Mouse (Mus musculus): Measurements from ENCODE around the gene Tert. TPM values are rescaled to one million over a fixed set of nuclear protein-coding genes. Genes with fewer than 3 reads are reported as not detected.

Tert gene
- total and polyA plus RNA-seq, 3 experiments = 3.8 to 9.8 (median 9.3) TPM

GRCm38 (mm10) chr13:73653266-73653665 lies 26.6 kb downstream of the Tert start:
- TF ChIP-seq KAT2A (IDR thresholded peaks at IDR 0.05; ENCODE audit: insufficient replicate concordance, low read length) = no peak
- no peak for TF ChIP-seq ETS1 (conservative IDR thresholded peaks at IDR 0.05; ENCODE audit: low read depth, low read length)
- no peak for TF ChIP-seq ELF1 (IDR thresholded peaks at IDR 0.05; ENCODE audit: low read depth, low read length)
- TF ChIP-seq ZNF384 (IDR thresholded peaks at IDR 0.05; ENCODE audit: low read depth, low read length) = no peak
- no peak for TF ChIP-seq UBTF (IDR thresholded peaks at IDR 0.05; ENCODE audit: low read depth, low read length)
- TF ChIP-seq PAX5 (IDR thresholded peaks at IDR 0.05; ENCODE audit: low read length) = no peak
- no peak overlapping the region for H3K4me2 ChIP-seq (ENCODE audit: insufficient read depth, low read depth, poor library complexity, severe bottlenecking)
- no peaks in the 10 kb centered on the region for H3K4me1 ChIP-seq (ENCODE audit: control insufficient read depth in 1 of 2, insufficient read depth in 2 of 2)
- dilution Hi-C loops (cut with MboI; ENCODE audit: extremely low pct_ligation_motif_present, extremely low pct_unique_long_range_greater_than_20kb, low sequenced_read_pairs) = no loop called here
- no peak overlapping the region for H3K27ac ChIP-seq (ENCODE audit: insufficient read depth, low read depth)
- no peaks in the 10 kb centered on the region for H3K79me2 ChIP-seq (replicated peaks; ENCODE audit: control insufficient read depth, extremely low read depth, insufficient read depth, poor library complexity, severe bottlenecking)
- H3K36me3 ChIP-seq (replicated peaks in 1 of 2; ENCODE audit: control insufficient read depth in 1 of 2, insufficient read depth in 1 of 2, low read length in 1 of 2) = peaks cover 9 to 19% of the 10 kb centered on the region in 2 experiments
- H3K27me3 ChIP-seq (replicated peaks) = peaks cover 10% of the 10 kb centered on the region
- no peaks in the 10 kb centered on the region for H3K9me3 ChIP-seq (replicated peaks; ENCODE audit: low read length)
- H3K4me3 ChIP-seq (replicated peaks in 1 of 3; ENCODE audit: low read depth in 2 of 3, low read length in 2 of 3, poor library complexity in 1 of 3) = no peak overlapping the region
- in situ Hi-C loops (cut with MboI; ENCODE audit: low pct_ligation_motif_present, low pct_unique_long_range_greater_than_20kb, low sequenced_read_pairs) = no loop called here
- no peak overlapping the region for H3K9ac ChIP-seq (ENCODE audit: insufficient read depth, low read depth)
- DNase-seq (ENCODE audit: extremely low read depth) = no peak

GRCm38 (mm10) chr13:73654976-73655375 lies 28.3 kb downstream of the Tert start:
- dilution Hi-C loops (cut with MboI; ENCODE audit: extremely low pct_ligation_motif_present, extremely low pct_unique_long_range_greater_than_20kb, low sequenced_read_pairs) = no loop called here

GRCm38 (mm10) chr13:73658953-73659352 lies 32.2 kb downstream of the Tert start:
- dilution Hi-C loops (cut with MboI; ENCODE audit: extremely low pct_ligation_motif_present, extremely low pct_unique_long_range_greater_than_20kb, low sequenced_read_pairs) = no loop called here
- TF ChIP-seq ZNF384 (IDR thresholded peaks at IDR 0.05; ENCODE audit: low read depth, low read length) (no peak), HCFC1 (IDR thresholded peaks at IDR 0.05; ENCODE audit: low read depth, low read length) (no peak), SIN3A (IDR thresholded peaks at IDR 0.05; ENCODE audit: low read length) (no peak), MYC (IDR thresholded peaks at IDR 0.05; ENCODE audit: low read depth, low read length) (no peak), CTCF (conservative IDR thresholded peaks at IDR 0.05 in 1 of 2, IDR thresholded peaks at IDR 0.05 in 1 of 2; ENCODE audit: low read depth in 2 of 2, low read length in 2 of 2) (no peak), TBP (conservative IDR thresholded peaks at IDR 0.05; ENCODE audit: low read depth, low read length) (no peak), GABPA (IDR thresholded peaks at IDR 0.05; ENCODE audit: insufficient replicate concordance, low read depth, low read length) (no peak), USF1 (IDR thresholded peaks at IDR 0.05; ENCODE audit: low read depth, low read length) (no peak), NELFE (IDR thresholded peaks at IDR 0.05; ENCODE audit: low read depth, low read length) (no peak), MXI1 (IDR thresholded peaks at IDR 0.05; ENCODE audit: low read depth, low read length) (no peak)
- peaks cover 3% of the 10 kb centered on the region for H3K9me3 ChIP-seq (replicated peaks; ENCODE audit: low read length)
- H3K27me3 ChIP-seq (replicated peaks) = peaks cover 47% of the 10 kb centered on the region
- in situ Hi-C loops (cut with MboI; ENCODE audit: low pct_ligation_motif_present, low pct_unique_long_range_greater_than_20kb, low sequenced_read_pairs) = no loop called here
- no peak for DNase-seq (ENCODE audit: extremely low read depth)
- H3K4me2 ChIP-seq (ENCODE audit: insufficient read depth, low read depth, poor library complexity, severe bottlenecking) = no peak overlapping the region
- no peak overlapping the region for H3K27ac ChIP-seq (ENCODE audit: insufficient read depth, low read depth)
- no peaks in the 10 kb centered on the region for H3K79me2 ChIP-seq (replicated peaks; ENCODE audit: control insufficient read depth, extremely low read depth, insufficient read depth, poor library complexity, severe bottlenecking)
- H3K4me1 ChIP-seq (ENCODE audit: control insufficient read depth in 1 of 2, insufficient read depth in 2 of 2) = no peaks in the 10 kb centered on the region
- no peaks in the 10 kb centered on the region for H3K36me3 ChIP-seq (replicated peaks in 1 of 2; ENCODE audit: control insufficient read depth in 1 of 2, insufficient read depth in 1 of 2, low read length in 1 of 2)
- no peak overlapping the region for H3K4me3 ChIP-seq (replicated peaks in 1 of 3; ENCODE audit: low read depth in 2 of 3, low read length in 2 of 3, poor library complexity in 1 of 3)
- H3K9ac ChIP-seq (ENCODE audit: insufficient read depth, low read depth) = no peak overlapping the region

More at GRCm38 (mm10) chr13:73654976-73655375, 28.3 kb downstream of the Tert start:
- Histone ChIP-seq H3K36me3 (replicated peaks in 1 of 2; ENCODE audit: control insufficient read depth in 1 of 2, insufficient read depth in 1 of 2, low read length in 1 of 2) (peaks cover 0 to 3% of the 10 kb centered on the region in 2 experiments), H3K4me2 (ENCODE audit: insufficient read depth, low read depth, poor library complexity, severe bottlenecking) (no peak overlapping the region), H3K9ac (ENCODE audit: insufficient read depth, low read depth) (no peak overlapping the region), H3K4me3 (replicated peaks in 1 of 3; ENCODE audit: low read depth in 2 of 3, low read length in 2 of 3, poor library complexity in 1 of 3) (no peak overlapping the region), H3K79me2 (replicated peaks; ENCODE audit: control insufficient read depth, extremely low read depth, insufficient read depth, poor library complexity, severe bottlenecking) (no peaks in the 10 kb centered on the region), H3K4me1 (ENCODE audit: control insufficient read depth in 1 of 2, insufficient read depth in 2 of 2) (no peaks in the 10 kb centered on the region), H3K27ac (ENCODE audit: insufficient read depth, low read depth) (no peak overlapping the region), H3K9me3 (replicated peaks; ENCODE audit: low read length) (peaks cover under 1% of the 10 kb centered on the region), H3K27me3 (replicated peaks) (peaks cover 23% of the 10 kb centered on the region)
- TF ChIP-seq GABPA (IDR thresholded peaks at IDR 0.05; ENCODE audit: insufficient replicate concordance, low read depth, low read length) = no peak
- TF ChIP-seq CTCF (conservative IDR thresholded peaks at IDR 0.05 in 1 of 2, IDR thresholded peaks at IDR 0.05 in 1 of 2; ENCODE audit: low read depth in 2 of 2, low read length in 2 of 2) = no peak
- no peak for TF ChIP-seq NRF1 (IDR thresholded peaks at IDR 0.05; ENCODE audit: low read depth, low read length)
- TF ChIP-seq ZC3H11A (IDR thresholded peaks at IDR 0.05; ENCODE audit: low read depth, low read length) = no peak
- TF ChIP-seq SIN3A (IDR thresholded peaks at IDR 0.05; ENCODE audit: low read length) = no peak
- no peak for TF ChIP-seq JUND (conservative IDR thresholded peaks at IDR 0.05; ENCODE audit: low read depth, low read length)
- no peak for TF ChIP-seq MAX (IDR thresholded peaks at IDR 0.05; ENCODE audit: low read length)
- TF ChIP-seq USF2 (conservative IDR thresholded peaks at IDR 0.05; ENCODE audit: low read depth, low read length) = no peak
- TF ChIP-seq CHD2 (IDR thresholded peaks at IDR 0.05; ENCODE audit: low read length) = no peak
- no peak for TF ChIP-seq KAT2A (IDR thresholded peaks at IDR 0.05; ENCODE audit: insufficient replicate concordance, low read length)
- no peak for TF ChIP-seq NELFE (IDR thresholded peaks at IDR 0.05; ENCODE audit: low read depth, low read length)
- TF ChIP-seq MXI1 (IDR thresholded peaks at IDR 0.05; ENCODE audit: low read depth, low read length) = no peak
- TF ChIP-seq ZNF384 (IDR thresholded peaks at IDR 0.05; ENCODE audit: low read depth, low read length) = no peak
- TF ChIP-seq MAZ (IDR thresholded peaks at IDR 0.05; ENCODE audit: low read depth, low read length) = no peak
- in situ Hi-C loops (cut with MboI; ENCODE audit: low pct_ligation_motif_present, low pct_unique_long_range_greater_than_20kb, low sequenced_read_pairs) = no loop called here
- DNase-seq (ENCODE audit: extremely low read depth) = no peak
